Mouse (Mus musculus) erythroid progenitor cell, adult 5-6 weeks (primary cell): ENCODE measurements at regions not wholly inside any gene's neighbourhood (a gene's known extent, or its start where the extent isn't known, plus 50 kb on each side); places are given as distances from the start of the nearest gene placed in this dataset.
"Not testable (repeated sequence)": the region's sequence is repeated elsewhere in the genome, so short reads cannot be mapped to it uniquely, and the experiment has no call there.

Experiments
- ATAC-seq: replicated peaks from 2 replicates; pipeline ENCODE4 v1.8.0; 2016; ENCODE audit warnings: moderate number of reproducible peaks, mild to moderate bottlenecking, moderate TSS enrichment, inconsistent platforms; ENCODE audit not compliant: poor library complexity, low FRiP score, severe bottlenecking

- no peak for ATAC-seq
Measured at GRCm38 (mm10) chr15:26953818-26954385, 58.5 kb upstream of the Fbxl7 start.

DNA sequence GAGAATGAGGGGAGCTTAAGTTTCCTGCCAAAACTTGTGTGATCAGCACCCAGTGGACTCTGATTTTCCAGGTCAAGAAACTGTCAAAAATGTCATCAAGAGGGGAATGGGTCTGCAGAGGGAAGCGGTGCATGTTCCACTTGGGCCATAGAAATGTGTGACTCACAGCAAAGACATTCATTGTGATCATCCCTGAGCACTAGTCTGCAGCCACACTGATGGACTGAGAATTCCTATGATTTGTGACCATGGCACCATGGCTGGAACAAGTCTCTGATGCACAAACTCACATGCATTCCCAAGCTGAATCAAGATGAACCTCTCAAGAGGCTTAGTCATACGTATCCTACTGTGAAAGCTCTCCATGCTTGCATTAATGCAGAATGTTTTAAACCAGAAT lies 63.6 kb upstream of the Fbxl7 start:
- ATAC-seq = no peak

DNA sequence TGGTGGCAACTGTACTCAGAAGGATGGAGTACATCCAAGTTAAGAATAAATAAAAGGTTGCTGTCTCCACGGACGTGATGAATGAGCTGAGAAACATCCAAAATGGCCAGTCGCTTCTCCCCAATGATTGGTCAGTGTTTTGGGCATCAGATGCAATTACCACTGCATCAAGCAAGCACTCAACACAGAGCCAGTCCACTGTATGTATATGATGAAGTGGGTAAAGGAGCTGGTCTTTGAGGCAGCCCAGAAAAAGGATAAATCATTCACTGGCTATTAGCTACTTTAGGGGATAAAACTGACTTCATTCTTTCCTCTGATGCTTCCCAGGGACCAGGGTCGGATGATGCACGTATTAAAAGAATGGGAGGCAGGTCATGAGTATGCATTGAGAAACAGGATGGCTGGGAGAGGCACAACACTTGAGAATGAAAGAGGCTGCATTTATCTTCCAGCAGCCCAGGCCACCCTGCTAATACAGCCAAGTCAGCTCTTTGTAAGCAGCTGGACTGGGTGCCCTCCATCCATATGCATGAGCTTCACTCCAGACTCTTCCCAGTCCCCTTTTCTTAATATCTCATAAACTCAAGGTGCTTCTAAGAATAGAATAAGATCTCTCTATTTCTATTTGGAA lies 73.1 kb upstream of the Fbxl7 start:
- ATAC-seq = no peak

GRCm38 (mm10) chr15:26970770-26971169 lies 75.4 kb upstream of the Fbxl7 start:
- no peak for ATAC-seq

DNA sequence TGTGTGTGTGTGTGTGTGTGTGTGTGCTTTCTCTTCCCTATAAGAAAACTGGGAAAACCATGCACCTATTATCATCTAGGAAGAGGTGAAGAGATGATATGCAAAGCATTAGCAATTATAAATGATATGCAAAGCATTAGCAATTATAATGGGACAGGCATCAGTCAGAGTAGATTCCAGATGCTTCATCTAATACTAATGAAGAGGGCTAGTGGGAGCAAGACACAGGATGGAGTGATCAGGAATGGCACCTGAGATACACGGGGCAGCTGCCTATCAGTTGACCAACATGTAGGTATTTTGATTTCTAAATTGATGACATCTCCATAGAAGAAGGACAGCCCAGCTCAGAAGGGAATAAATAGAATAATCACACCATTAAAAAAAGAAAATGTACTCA lies 97.7 kb upstream of the Fbxl7 start:
- no peak for ATAC-seq

DNA sequence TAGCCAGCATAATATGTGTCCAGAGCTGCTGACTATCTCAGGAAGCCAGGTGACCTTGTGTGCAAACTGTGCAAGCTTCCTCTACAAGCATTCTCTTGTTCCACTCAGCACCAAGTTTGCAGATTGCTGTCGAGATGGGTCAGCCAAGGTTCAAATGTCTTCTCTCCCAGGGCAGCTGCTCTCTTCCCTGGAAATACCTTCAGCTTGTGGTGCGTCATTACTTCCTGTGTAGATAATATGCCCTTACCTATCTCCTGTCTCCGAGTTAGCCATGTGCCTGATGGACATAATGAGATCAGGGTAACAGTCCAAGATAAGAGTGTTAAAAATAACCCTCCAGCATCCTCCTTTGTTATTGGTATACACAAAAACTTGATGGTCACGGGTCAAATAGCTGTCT lies 113.7 kb upstream of the Fbxl7 start:
- ATAC-seq = no peak

DNA sequence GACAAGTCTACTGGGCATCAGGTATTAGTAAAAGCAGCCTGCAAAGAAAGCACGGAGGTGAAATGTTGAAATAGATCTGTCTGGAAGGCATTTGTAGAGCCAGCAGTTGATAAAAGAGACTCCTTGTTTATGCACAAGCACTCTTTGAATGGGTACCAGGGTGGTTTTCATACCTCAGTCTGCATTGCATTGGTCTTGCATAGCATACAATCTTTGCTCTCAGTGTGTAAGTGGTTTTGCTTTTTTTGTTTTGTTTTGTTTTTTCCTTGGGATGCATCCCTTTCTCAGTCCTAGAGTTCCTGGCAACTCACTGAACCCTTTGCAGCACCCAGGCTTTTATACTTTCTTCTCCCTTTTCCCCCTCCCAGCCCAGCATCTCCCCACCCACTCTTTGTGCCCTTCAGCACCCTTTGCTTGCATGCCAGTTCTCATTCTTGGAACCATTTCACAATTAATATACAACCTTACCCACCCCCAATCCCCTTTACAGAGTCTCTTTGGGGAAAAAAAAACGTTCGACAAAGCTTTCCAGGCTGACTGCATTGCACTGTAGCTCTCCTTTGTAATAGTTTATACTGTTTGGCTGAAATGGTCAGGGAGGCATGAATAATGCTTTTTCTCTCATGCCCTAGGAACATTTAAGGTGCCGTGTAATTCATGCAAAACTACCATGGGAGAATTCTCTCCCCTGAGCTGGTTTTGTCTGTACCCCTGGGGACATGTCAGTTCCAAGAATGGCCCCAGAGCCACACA lies 118.7 kb upstream of the Fbxl7 start:
- ATAC-seq = no peak

DNA sequence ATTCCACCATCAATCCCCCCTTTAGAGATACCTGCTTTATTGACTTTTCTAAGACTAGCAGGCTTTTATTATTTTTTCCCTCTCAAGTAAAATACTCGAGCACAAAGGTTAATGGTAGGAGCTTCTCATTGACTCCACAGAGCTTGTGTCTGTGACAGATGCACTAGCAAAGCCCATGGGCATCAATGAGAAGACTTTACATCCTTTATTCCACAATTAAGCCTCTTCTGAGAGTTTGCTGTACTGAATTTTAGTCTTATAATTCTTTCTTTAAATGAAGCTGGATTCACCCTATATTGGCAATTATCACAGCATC lies 119.2 kb upstream of the Fbxl7 start:
- ATAC-seq = no peak

- no peak for ATAC-seq
Measured at GRCm38 (mm10) chr15:27020471-27020870, 125.1 kb upstream of the Fbxl7 start.

DNA sequence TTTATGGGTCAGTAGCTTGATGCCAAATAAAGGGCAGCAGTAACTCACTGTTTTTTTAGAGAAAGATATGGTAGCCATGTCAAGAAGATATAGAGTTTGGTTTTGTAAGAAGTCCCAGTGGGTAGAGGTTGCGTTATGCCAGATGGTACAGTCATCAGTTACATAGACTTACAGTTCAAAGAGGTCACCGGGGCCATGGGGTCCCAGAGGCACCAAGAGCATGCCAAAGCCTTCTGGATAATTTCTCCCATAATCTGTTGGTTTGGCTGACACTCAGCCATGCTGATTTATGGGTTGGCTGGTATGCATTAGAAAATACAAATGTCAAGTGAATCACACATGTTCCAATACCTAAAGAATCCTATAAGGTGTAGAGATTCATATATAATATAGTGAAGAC lies 137.9 kb upstream of the Fbxl7 start:
- no peak for ATAC-seq

DNA sequence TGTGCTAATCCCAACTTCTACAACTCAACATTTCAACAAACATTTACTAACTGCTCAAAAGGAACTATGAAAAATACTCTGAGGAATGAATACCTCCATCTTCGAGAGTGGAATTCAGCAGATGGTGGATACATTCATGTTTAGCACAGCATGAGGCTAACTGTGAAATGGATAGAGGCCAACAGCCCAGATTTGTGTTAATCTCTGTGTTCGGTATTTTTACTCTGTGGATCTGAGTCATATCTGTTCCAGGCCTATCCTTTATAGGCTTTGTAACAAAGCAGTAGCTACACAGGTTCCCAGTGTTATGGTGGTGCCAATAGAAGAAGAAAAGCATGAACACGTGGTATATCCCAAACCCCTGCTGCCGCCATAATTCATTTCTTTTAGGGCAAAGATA lies 148.4 kb upstream of the Fbxl7 start:
- ATAC-seq = no peak

GRCm38 (mm10) chr15:27050673-27051072 lies 155.3 kb upstream of the Fbxl7 start:
- ATAC-seq = no peak

DNA sequence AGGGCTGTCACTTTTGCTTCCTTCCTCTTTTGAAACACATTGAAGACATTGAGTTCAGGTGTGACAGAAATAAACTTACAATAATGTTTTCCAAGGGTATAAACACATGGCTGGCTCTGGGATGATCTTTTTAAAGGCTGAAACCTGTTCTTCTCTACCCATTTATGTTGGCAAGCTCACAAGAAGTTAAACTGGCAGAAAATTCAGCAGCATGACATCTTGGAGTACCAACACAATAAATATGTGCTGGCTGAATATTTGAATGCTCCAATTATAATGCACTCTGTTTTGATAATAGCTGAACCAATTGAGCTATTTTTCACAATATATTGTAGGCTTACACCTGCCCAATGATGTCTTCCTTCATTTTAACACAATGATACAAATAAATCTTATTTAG lies 168.1 kb upstream of the Fbxl7 start:
- ATAC-seq = no peak

DNA sequence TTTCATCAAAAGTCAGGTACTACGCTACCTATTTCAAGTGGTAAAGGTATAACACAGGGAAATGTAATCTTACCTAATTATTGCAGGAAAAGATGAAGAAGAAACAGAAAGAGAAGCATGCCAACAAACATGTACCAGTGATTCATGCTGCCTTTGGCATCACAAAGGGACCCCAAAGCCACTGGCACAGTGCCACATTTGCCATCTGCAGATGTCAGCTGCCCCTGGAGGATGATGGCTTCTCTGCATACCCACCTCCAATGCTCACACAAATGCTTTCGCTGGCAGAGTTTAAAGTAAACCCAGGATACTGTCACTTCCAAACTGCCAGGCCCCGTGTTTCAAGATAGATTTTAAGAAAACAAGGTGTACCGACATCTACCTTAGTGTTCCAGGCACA lies 168.6 kb upstream of the Fbxl7 start:
- no peak for ATAC-seq

GRCm38 (mm10) chr15:27067691-27068090 lies 172.3 kb upstream of the Fbxl7 start:
- no peak for ATAC-seq

DNA sequence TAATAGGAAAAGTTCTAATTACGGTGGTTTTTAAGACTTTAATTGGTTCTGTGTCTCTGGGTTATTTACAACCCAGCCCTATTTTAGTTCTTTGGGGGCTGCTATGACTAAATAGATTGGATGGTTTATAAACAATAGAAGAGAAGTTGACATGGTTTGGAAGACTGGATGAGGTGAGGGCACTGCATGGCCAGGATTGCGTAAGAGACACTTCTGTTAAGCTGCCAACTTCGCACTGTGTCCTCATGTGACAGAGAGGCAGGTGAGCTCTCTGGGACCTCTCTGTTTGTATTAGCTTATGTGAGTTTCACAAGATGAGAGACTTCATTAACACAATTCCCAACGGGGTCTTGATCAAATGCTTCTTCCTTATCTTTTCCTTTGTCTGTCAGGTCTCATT lies 182.5 kb upstream of the Fbxl7 start:
- ATAC-seq = no peak

- ATAC-seq = no peak
Measured at GRCm38 (mm10) chr15:27082826-27083225, 187.4 kb upstream of the Fbxl7 start.

DNA sequence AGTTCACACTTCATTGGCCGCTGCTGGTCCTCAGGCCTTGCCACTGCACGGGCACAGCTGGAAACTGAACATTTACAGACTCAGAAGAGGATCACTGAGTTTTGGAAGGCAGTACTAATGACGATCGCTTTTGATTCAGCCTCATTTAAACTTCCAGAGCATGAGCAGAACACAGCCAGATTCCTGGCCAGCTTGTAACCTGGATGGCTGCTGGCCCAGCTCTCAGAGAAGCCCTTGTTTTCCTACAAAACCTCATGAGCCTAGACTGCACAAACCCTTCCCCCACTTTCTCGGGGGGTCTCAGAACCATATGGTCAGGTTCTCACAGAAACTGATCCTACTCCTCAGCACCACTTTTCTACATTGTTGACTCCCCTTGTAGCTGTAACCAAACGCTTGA lies 188.2 kb upstream of the Fbxl7 start:
- no peak for ATAC-seq

- ATAC-seq = no peak
Measured at GRCm38 (mm10) chr15:27089155-27089554, 193.8 kb upstream of the Fbxl7 start.

- no peak for ATAC-seq
Measured at GRCm38 (mm10) chr15:27094102-27094501, 198.7 kb upstream of the Fbxl7 start.

DNA sequence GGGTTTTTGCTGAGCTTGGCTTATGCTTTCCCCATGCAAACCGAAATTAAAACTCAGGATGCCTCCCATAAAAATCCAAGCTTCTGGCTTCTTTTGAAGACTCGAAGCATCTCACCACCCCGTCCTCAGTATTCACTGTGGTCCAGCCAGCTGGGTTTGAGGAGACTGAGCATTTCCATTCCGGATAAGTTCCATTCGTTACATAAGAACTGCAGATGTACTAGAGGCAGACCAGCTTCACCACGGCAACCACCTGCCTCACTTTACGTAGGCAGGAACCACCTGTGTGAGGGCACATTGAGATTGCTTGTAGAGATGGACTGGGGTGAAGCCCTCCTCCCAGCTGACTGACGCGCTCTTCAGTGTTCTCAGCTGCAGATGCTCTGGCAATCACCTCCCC lies 199.9 kb upstream of the Fbxl7 start:
- no peak for ATAC-seq

- ATAC-seq = not testable (repeated sequence)
Measured at GRCm38 (mm10) chr15:27101610-27102009, 206.2 kb upstream of the Fbxl7 start.
